In the genomic region with DNA sequence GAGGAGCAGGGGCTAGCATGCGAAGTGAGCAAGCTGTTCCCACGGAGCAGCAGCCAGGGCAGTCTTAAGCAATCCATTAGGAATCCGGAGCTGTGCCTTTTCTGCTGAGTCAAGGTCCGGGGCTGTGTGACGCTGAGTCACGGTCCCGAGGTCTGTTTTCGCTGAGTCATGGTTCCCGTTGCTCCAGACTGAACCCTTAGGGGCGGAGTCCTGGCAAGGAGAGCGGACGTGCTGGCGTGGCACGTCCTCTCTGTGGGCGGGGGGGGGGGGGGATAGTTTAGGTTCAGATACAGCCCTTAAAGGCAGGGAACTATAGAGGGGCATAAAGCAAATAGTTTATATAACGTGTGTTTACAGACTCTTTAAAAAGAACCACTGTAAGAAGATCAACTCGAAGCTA, we compare ENCODE assay signal across 8 mouse cellular contexts. TPM values are rescaled to one million over a fixed set of nuclear protein-coding genes. Genes with fewer than 3 reads are reported as not detected.
A peak's percentile ranks its signal among the peaks of the same experiment; 100 is the strongest.
DNase-seq lines count a peak whose midpoint lies in the region; ATAC-seq and TF ChIP-seq lines count a peak whose summit lies in the region.

No protein-coding gene starts in this region.

- TF ChIP-seq POLR2A in ES-Bruce4 (IDR thresholded peaks at IDR 0.05; ENCODE audit: insufficient read depth, low read length) = no peak

- no peaks in the 10 kb centered on the region for H3K9me3 ChIP-seq in ES-Bruce4 (replicated peaks; ENCODE audit: control insufficient read depth, insufficient read depth, low read length, poor library complexity, severe bottlenecking)
- no peaks in the 10 kb centered on the region for H3K9me3 ChIP-seq in forebrain, embryonic 14.5 days (replicated peaks; ENCODE audit: control insufficient read depth, low read length)
- H3K9me3 ChIP-seq in neural tube, embryonic 15.5 days (replicated peaks) = no peaks in the 10 kb centered on the region

- H3K9ac ChIP-seq in ES-Bruce4 (ENCODE audit: low read depth, poor library complexity, severe bottlenecking) = peak overlapping the region; percentile 51
- no peak overlapping the region for H3K9ac ChIP-seq in forebrain, embryonic 14.5 days (ENCODE audit: low read length)
- H3K9ac ChIP-seq in neural tube, embryonic 15.5 days (replicated peaks) = no peak overlapping the region; the same call in 1 of the 2 replicates

- ATAC-seq in forebrain, embryonic 14.5 days = peak; percentile 89
- peak; percentile 89 for ATAC-seq in neural tube, embryonic 15.5 days (ENCODE audit: low FRiP score)

- peak overlapping the region; percentile 66 for H3K4me3 ChIP-seq in ES-Bruce4 (ENCODE audit: low read depth, low read length)
- no peak overlapping the region for H3K4me3 ChIP-seq in forebrain, embryonic 14.5 days (ENCODE audit: low read depth, low read length)
- peak overlapping the region; percentile 31 for H3K4me3 ChIP-seq in neural tube, embryonic 15.5 days (replicated peaks)

- peaks cover 3% of the 10 kb centered on the region for H3K4me1 ChIP-seq in ES-Bruce4 (ENCODE audit: control insufficient read depth, insufficient read depth, low read length)
- H3K4me1 ChIP-seq in forebrain, embryonic 14.5 days (ENCODE audit: control insufficient read depth, insufficient read depth, low read length) = peaks cover 3% of the 10 kb centered on the region; the same call in 1 of the 2 replicates
- H3K4me1 ChIP-seq in neural tube, embryonic 15.5 days = peaks cover 3% of the 10 kb centered on the region; the same call in 1 of the 2 replicates

- peak; percentile 60 for DNase-seq in cerebellum, adult 11 months
- DNase-seq in forebrain, embryonic 14.5 days (ENCODE audit: low spot score) = peak; percentile 89
- peak; percentile 91 to 96 for DNase-seq in heart, postnatal 14 days
- DNase-seq in layer of hippocampus, adult 11-12 months (ENCODE audit: low spot score) = peak; percentile 88
- DNase-seq in lung, adult 18-20 months = peak; percentile 94 to 97
- DNase-seq in testis, postnatal 14 days (ENCODE audit: low spot score) = peak; percentile 88

- TF ChIP-seq EP300 in ES-Bruce4 (IDR thresholded peaks at IDR 0.05; ENCODE audit: insufficient read depth, low read depth, low read length) = peak; percentile 95

- no peak for TF ChIP-seq CTCF in ES-Bruce4 (IDR thresholded peaks at IDR 0.05; ENCODE audit: low read depth, low read length)

- H3K36me3 ChIP-seq in ES-Bruce4 (ENCODE audit: control insufficient read depth, insufficient read depth, low read length, poor library complexity, severe bottlenecking) = no peaks in the 10 kb centered on the region
- no peaks in the 10 kb centered on the region for H3K36me3 ChIP-seq in forebrain, embryonic 14.5 days (ENCODE audit: control insufficient read depth, insufficient read depth, low read length)
- H3K36me3 ChIP-seq in neural tube, embryonic 15.5 days = no peaks in the 10 kb centered on the region

- 6% methylated on average over 17 of the region's 17 CpGs for whole genome bisulfite sequencing in forebrain, embryonic 14.5 days
- WGBS in neural tube, embryonic 15.5 days = 7% methylated on average over 16 of the region's 17 CpGs

- peak overlapping the region; percentile 36 for H3K4me2 ChIP-seq in forebrain, embryonic 14.5 days (ENCODE audit: low read length)
- H3K4me2 ChIP-seq in neural tube, embryonic 15.5 days = peak overlapping the region; percentile 55

- no peaks in the 10 kb centered on the region for H3K27me3 ChIP-seq in ES-Bruce4 (ENCODE audit: control insufficient read depth, insufficient read depth, low read length, poor library complexity, severe bottlenecking)
- no peaks in the 10 kb centered on the region for H3K27me3 ChIP-seq in forebrain, embryonic 14.5 days (replicated peaks; ENCODE audit: control insufficient read depth, insufficient read depth, low read length)
- no peaks in the 10 kb centered on the region for H3K27me3 ChIP-seq in neural tube, embryonic 15.5 days (replicated peaks)

- peak overlapping the region; percentile 95 for H3K27ac ChIP-seq in ES-Bruce4 (ENCODE audit: insufficient read depth, low read length)
- H3K27ac ChIP-seq in forebrain, embryonic 14.5 days (ENCODE audit: low read depth, low read length) = no peak overlapping the region
- H3K27ac ChIP-seq in neural tube, embryonic 15.5 days (replicated peaks) = no peak overlapping the region

- intact Hi-C loops in heart, postnatal 14 days (cut with DNase I) = no loop called here

RNA-seq across cellular contexts. Expression of gene Hmox1, which starts 9.6 kb away (rescaled TPM):
- polyA plus RNA-seq in ES-Bruce4 (2011; ENCODE audit: insufficient read depth, insufficient read length, low read depth, missing spikeins) = 81.6 and 86.3 TPM in 2 replicates
- polyA plus RNA-seq in forebrain, embryonic 14.5 days (2014; fragmentation: Nextera tagmentation; extraction: Ambion mirVana) = 3.9 and 4.1 TPM in 2 replicates
- total RNA-seq in heart, postnatal 14 days (2021) = 10 to 100 TPM; 13.6 to 15.0 TPM
- 13.5 and 14.2 TPM in 2 replicates for polyA plus RNA-seq in neural tube, embryonic 15.5 days (2015; fragmentation: Nextera tagmentation; extraction: Ambion mirVana)

RNA-seq across cellular contexts. Expression of gene Mcm5, which starts 25.5 kb away (rescaled TPM):
- 170 and 177 TPM in 2 replicates for polyA plus RNA-seq in ES-Bruce4 (2011; ENCODE audit: insufficient read depth, insufficient read length, low read depth, missing spikeins)
- polyA plus RNA-seq in forebrain, embryonic 14.5 days (2014; fragmentation: Nextera tagmentation; extraction: Ambion mirVana) = 71.8 and 83.0 TPM in 2 replicates
- total RNA-seq in heart, postnatal 14 days (2021) = 10 to 100 TPM in 1 of 2 experiments, 1 to 10 TPM in 1; 5.8 to 11.7 TPM
- 25.7 and 66.8 TPM in 2 replicates for polyA plus RNA-seq in neural tube, embryonic 15.5 days (2015; fragmentation: Nextera tagmentation; extraction: Ambion mirVana)

RNA-seq across cellular contexts. Expression of gene Tom1, which starts 50.3 kb away (rescaled TPM):
- polyA plus RNA-seq in ES-Bruce4 (2011; ENCODE audit: insufficient read depth, insufficient read length, low read depth, missing spikeins) = 44.6 and 46.1 TPM in 2 replicates
- polyA plus RNA-seq in forebrain, embryonic 14.5 days (2014; fragmentation: Nextera tagmentation; extraction: Ambion mirVana) = 16.5 and 16.9 TPM in 2 replicates
- total RNA-seq in heart, postnatal 14 days (2021) = 10 to 100 TPM; 56.5 to 56.6 TPM
- polyA plus RNA-seq in neural tube, embryonic 15.5 days (2015; fragmentation: Nextera tagmentation; extraction: Ambion mirVana) = 44.1 and 44.4 TPM in 2 replicates
